Mouse (Mus musculus) megakaryocyte, adult 5-6 weeks (primary cell): ENCODE results near the gene Mipol1. TPM values are rescaled to one million over a fixed set of nuclear protein-coding genes. Genes with fewer than 3 reads are reported as not detected.
A peak's percentile ranks its signal among the peaks of the same experiment; 100 is the strongest.

Experiments
- ATAC-seq: 2 replicates; pipeline ENCODE4 v1.8.0; 2016; ENCODE audit warnings: mild to moderate bottlenecking, inconsistent platforms; ENCODE audit not compliant: poor library complexity, severe bottlenecking
- total RNA-seq, 2 experiments: library from RNA; stranded (forward) in 1 of 2; stranded (reverse) in 1 of 2; fragments of 153-499, 151-499 nt in 1 of 2; fragments of 221-1000, 200-1000 nt in 1 of 2; gene quantifications; 2 replicates each; pipeline versions ENCODE4 v1.2.3 to v1.2.4; 2015 to 2017

Gene Mipol1
- total RNA-seq, 2 experiments from 2014 or later = 2.1 to 4.5 TPM

- ATAC-seq = no peak
These were observed 314.6 kb downstream of the Mipol1 start for GRCm38 (mm10) chr12:57544641-57545370.

GRCm38 (mm10) chr12:57545371-57546241, 315.4 kb downstream of the Mipol1 start:
- peak; percentile 31 for ATAC-seq

Other genes starting within 250 kb of the Mipol1 start
- 0.91 and 1.1 TPM in 2 replicates for gene Slc25a21, start 33.0 kb upstream of the Mipol1 start, total RNA-seq (2015)
- gene Slc25a21, start 33.0 kb upstream of the Mipol1 start, total RNA-seq (2017) = 1.3 and 1.8 TPM in 2 replicates
- gene Prps1l3, start within 50 bp of the Mipol1 start, total RNA-seq (2015) = 19.4 and 23.1 TPM in 2 replicates
- gene Prps1l3, start within 50 bp of the Mipol1 start, total RNA-seq (2017) = 34.6 and 37.6 TPM in 2 replicates